Mouse (Mus musculus) macrophage (primary cell): Measurements from ENCODE around the gene Slc43a2. TPM values are rescaled to one million over a fixed set of nuclear protein-coding genes. Genes with fewer than 3 reads are reported as not detected.
"Not testable (repeated sequence)": the region's sequence is repeated elsewhere in the genome, so short reads cannot be mapped to it uniquely, and the experiment has no call there.

Source experiments
- H3K27ac ChIP-seq: fragments of 350-480 bp; formaldehyde crosslinking; 2 replicates; pipeline ENCODE4 v1.9.0; 2021
- H3K36me3 ChIP-seq: fragments of 350-480 bp; formaldehyde crosslinking; 2 replicates; pipeline ENCODE4 v1.9.0; 2021; ENCODE audit errors: inconsistent target
- H3K4me3 ChIP-seq: fragments of 350-480 bp; formaldehyde crosslinking; 2 replicates; pipeline ENCODE4 v1.9.0; 2021; ENCODE audit errors: inconsistent target
- H3K79me2 ChIP-seq: fragments of 350-480 bp; formaldehyde crosslinking; 2 replicates; pipeline ENCODE4 v1.9.0; 2021; ENCODE audit errors: inconsistent target
- WGBS: methylation state at CpG from one replicate; pipeline ENCODE4 v1.1.7; 2026; ENCODE audit warnings: inconsistent platforms; ENCODE audit not compliant: missing documents; 5-methylcytosine and 5-hydroxymethylcytosine counted together
- polyA plus RNA-seq: library from polyadenylated mRNA; stranded (reverse); fragments of 250-400 nt; gene quantifications from 3 replicates; pipeline ENCODE4 v1.2.4, GENCODE M21; 2018; ENCODE audit warnings: inconsistent platforms

The Slc43a2 gene
- polyA plus RNA-seq, 1 experiment from 2014 or later, result 359 TPM

DNA sequence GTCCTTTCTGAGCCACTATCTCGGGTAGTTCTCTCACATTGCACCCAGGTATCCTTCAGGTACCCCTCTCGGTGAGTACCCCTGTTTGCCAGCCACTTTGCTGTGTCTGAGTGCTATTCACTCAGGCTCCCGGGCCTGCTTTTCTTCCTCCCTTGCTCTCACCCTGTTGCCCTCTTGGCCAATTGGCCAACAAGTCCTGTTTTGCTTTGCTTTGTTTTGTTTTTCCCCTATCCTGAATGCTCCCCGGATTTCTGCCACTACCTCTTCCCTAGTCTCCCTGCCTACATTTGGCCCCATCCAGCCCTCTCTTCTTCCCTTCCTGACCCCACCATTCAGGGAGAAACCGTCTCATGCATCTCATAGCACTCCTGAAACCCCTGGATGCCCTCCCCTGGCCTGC lies 54.5 kb downstream of the Slc43a2 start:
- Histone ChIP-seq H3K27ac (no peak overlapping the region), H3K4me3 (no peak overlapping the region), H3K79me2 (peaks cover 28% of the 10 kb centered on the region), H3K36me3 (no peaks in the 10 kb centered on the region; the same call in 1 of the 2 replicates)
- WGBS, result 96% methylated on average over 5 of the region's 5 CpGs

GRCm38 (mm10) chr11:75586963-75587362 lies 55.5 kb downstream of the Slc43a2 start:
- Histone ChIP-seq H3K4me3 (no peak overlapping the region), H3K27ac (peak overlapping the region; percentile 67), H3K36me3 (no peaks in the 10 kb centered on the region; the same call in 1 of the 2 replicates), H3K79me2 (peaks cover 38% of the 10 kb centered on the region)
- 94% methylated on average over 5 of the region's 5 CpGs for WGBS

DNA sequence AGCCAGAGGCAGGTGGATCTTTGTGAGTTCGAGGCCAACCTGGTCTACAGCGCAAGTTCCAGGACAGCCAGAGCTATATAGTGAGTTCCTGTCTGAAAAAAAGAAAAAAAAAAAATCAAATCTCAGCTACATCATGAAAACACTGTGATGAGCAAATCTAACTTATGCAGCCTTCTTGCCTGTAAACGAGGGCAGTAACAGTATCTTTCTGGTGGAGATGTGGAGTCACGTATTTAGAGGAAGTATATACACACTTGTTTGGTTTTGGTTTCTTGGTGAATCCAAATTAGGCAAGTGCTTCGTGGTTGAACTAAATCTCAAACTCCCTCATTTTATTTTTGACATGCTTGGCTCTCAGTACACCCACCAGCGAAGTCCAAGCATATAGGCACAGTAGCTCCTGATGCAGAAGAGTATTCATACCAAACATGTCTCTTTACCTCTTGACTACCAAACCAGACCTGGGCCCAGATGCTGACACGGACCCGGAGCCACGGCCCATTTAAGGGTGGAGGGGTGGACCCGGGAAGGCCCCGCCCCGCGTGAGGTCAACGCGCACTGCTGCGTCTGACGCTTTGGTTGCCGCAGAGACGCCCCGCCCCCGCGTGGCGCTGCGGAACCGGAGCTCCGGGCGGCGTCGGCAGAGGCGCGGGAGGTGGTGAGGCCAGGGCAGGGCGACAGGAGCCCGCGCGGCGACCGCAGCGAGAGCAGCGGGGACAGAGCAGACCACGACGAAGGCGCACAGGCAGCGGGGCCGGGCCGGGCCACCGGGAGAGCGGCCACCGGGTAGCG lies 56.2 kb downstream of the Slc43a2 start, which contains the start of gene Pitpna:
TSS of gene Pitpna (plus strand) at position 605 of the 792 bp plus-strand sequence.
- 4% methylated on average over 49 of the region's 49 CpGs for WGBS
- Histone ChIP-seq H3K36me3 (no peaks in the 10 kb centered on the region; the same call in 1 of the 2 replicates), H3K27ac (peak within 1 kb of the TSS; percentile 83), H3K4me3 (peak within 1 kb of the TSS; percentile 95), H3K79me2 (peaks cover 45% of the 10 kb centered on the region)

DNA sequence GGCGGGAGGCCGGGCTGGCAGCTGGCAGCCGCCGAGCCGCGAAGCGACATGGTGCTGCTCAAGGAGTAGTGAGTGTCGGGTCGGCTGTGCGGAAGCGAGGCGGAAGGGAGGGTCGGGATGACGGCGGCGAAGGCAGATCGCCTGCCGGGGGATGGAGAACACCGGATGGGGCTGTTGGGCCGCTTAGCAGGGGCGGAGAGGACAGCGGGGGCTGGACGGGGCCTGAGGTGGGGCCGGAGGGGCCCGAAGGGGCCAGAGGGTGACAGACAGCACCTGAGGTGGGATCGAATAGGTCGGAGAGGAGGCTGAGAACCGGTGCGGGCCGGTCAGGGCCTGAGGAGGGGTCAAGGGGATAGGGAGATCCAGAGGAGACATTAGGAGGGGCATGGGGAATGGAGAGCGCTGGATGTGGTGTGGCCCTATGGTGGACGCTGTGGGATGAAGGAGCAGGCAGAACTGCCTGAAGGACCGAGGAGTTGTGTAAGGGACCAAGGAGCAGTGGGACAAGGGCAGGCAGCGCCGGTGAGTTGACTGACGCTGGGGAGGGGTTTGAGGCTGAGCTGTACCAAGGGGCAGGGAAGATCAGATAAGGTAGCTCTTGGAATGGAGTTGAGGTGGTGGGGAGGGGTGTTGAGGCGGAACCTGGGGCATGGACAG lies 56.9 kb downstream of the Slc43a2 start:
- 1% methylated on average over 29 of the region's 37 CpGs for WGBS
- Histone ChIP-seq H3K36me3 (no peaks in the 10 kb centered on the region; the same call in 1 of the 2 replicates), H3K27ac (peak overlapping the region; percentile 83)

DNA sequence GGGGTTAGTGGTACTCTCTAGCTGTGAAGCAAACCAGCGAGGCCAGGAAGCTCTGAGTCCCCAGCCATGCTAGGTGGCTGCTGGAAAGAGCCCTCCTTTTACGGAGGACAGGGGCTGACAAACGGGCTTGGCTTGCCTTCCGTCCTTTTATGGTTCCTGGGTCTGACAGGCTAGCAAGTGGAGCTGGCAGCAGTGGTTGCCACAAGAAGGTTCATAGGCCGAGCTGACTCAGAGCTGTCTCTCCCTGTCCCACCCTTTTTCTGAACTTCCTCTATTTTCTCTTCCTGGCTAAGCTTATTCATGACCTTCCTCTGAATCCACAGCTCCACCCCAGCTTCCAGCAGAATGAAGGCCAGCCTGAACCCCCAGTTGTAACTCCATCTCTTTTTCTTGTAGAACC lies 61.1 kb downstream of the Slc43a2 start:
- Histone ChIP-seq H3K79me2 (peaks cover 95% of the 10 kb centered on the region), H3K36me3 (peaks cover 4% of the 10 kb centered on the region), H3K27ac (peak overlapping the region; percentile 93), H3K4me3 (no peak overlapping the region)
- 2% methylated on average over 5 of the region's 5 CpGs for WGBS

More for the DNA sequence above, 56.9 kb downstream of the Slc43a2 start:
- H3K4me3 ChIP-seq, result peak overlapping the region; percentile 95
- H3K79me2 ChIP-seq, result peaks cover 53% of the 10 kb centered on the region

DNA sequence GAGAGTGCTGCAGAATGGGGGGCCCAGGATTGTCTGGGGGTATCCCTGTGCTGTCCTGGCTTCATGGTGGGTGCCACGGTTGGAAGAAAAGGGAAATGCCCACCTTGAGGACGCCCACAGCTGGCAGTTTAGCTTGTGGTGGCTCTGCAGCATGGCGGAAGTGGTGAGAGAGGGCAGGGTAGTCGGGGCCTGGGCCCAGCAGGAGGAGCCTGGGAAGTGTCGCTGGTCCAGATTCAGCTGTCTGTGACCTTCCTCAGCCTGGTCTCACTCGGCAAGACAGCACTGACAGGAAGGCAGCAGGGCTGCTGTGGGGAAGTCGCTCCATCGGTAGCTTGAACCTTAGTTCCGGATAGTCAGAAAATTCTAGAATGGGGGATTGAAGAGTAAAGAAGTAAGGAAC lies 62.9 kb downstream of the Slc43a2 start:
- 5% methylated on average over 9 of the region's 9 CpGs for WGBS
- Histone ChIP-seq H3K4me3 (no peak overlapping the region), H3K36me3 (peaks cover 22% of the 10 kb centered on the region), H3K79me2 (peaks cover 100% of the 10 kb centered on the region), H3K27ac (peak overlapping the region; percentile 93)

GRCm38 (mm10) chr11:75595404-75595803 lies 63.9 kb downstream of the Slc43a2 start:
- 61% methylated on average over 2 of the region's 2 CpGs for WGBS
- Histone ChIP-seq H3K36me3 (peaks cover 28% of the 10 kb centered on the region), H3K79me2 (peaks cover 98% of the 10 kb centered on the region), H3K4me3 (no peak overlapping the region), H3K27ac (peak overlapping the region; percentile 93)

GRCm38 (mm10) chr11:75595816-75596215 lies 64.3 kb downstream of the Slc43a2 start:
- Histone ChIP-seq H3K4me3 (no peak overlapping the region), H3K36me3 (peaks cover 32% of the 10 kb centered on the region), H3K79me2 (peaks cover 98% of the 10 kb centered on the region), H3K27ac (peak overlapping the region; percentile 93; the same call in 1 of the 2 replicates)
- WGBS, result 83% methylated on average over 7 of the region's 7 CpGs

GRCm38 (mm10) chr11:75596726-75597255 lies 65.3 kb downstream of the Slc43a2 start:
- Histone ChIP-seq H3K4me3 (no peak overlapping the region), H3K27ac (peak overlapping the region; percentile 93), H3K36me3 (peaks cover 36% of the 10 kb centered on the region), H3K79me2 (peaks cover 98% of the 10 kb centered on the region)
- WGBS, result 80% methylated on average over 3 of the region's 3 CpGs

DNA sequence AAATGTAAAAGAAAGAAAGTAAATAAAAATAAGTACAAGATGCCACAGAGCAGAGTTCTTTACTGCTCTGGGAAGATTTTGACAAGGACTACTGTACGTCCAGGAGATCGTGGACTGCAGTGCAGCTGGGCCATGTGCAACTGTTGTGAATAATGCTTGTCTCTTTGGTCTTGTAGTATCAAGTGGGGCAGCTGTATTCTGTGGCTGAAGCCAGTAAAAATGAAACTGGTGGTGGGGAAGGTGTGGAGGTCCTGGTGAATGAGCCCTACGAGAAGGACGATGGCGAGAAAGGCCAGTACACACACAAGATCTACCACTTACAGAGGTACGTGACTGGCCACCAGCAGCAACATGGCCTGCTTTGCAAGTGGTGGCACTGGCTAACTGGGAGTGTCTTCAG lies 66.5 kb downstream of the Slc43a2 start:
- WGBS, result 90% methylated on average over 6 of the region's 6 CpGs
- Histone ChIP-seq H3K27ac (no peak overlapping the region), H3K4me3 (no peak overlapping the region), H3K36me3 (peaks cover 47% of the 10 kb centered on the region), H3K79me2 (peaks cover 97% of the 10 kb centered on the region)

DNA sequence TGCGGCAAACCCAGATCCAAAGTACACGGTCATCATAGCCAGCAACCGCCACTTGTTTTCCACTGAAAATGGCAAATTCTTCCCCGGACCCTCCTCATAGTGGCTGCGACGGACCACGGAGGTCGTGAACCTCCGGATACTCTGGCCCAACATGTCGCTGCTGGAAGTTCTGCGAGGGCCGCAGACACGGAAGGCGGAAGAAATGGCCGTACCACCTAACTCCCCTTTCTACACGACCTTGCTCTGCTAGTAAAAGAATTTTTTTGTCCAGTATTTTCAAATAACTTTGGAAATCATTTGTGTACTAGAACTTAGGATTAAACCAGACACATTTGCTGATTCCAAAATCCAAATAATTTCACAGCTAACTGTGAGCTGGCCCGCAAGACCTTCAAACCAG lies 68.3 kb downstream of the Slc43a2 start:
- H3K4me3 ChIP-seq, H3K27ac ChIP-seq: not testable (repeated sequence)
- peaks cover 95% of the 10 kb centered on the region for H3K79me2 ChIP-seq
- H3K36me3 ChIP-seq, result peaks cover 63% of the 10 kb centered on the region
- 97% methylated on average over 7 of the region's 17 CpGs for WGBS

DNA sequence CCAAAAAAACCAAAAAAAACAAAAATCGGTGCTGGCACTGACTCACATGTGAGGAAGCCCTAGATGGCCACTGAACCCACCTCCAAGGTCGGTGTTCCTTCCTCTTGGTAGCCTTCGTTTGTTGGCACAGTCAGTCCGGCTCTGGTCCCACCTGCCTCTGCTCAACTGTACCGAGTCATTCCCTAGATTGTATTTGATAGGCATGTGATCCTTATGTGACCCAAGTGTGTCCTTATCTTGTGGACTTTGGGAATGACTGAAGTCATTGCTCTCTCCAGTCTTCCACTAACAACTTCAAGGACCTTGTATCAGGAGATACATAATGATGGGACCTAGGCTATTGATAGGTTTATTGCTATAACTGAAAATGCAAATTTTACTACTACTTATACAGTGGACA lies 73.3 kb downstream of the Slc43a2 start:
- peaks cover 67% of the 10 kb centered on the region for H3K79me2 ChIP-seq
- H3K4me3 ChIP-seq, result no peak overlapping the region
- no peak overlapping the region for H3K27ac ChIP-seq
- peaks cover 85% of the 10 kb centered on the region for H3K36me3 ChIP-seq
- 64% methylated on average over 5 of the region's 5 CpGs for WGBS

GRCm38 (mm10) chr11:75605318-75605717 lies 73.8 kb downstream of the Slc43a2 start:
- no peak overlapping the region for H3K4me3 ChIP-seq
- H3K36me3 ChIP-seq, result peaks cover 85% of the 10 kb centered on the region
- H3K27ac ChIP-seq, result no peak overlapping the region
- WGBS, result 19% methylated on average over 1 of the region's 1 CpGs
- peaks cover 62% of the 10 kb centered on the region for H3K79me2 ChIP-seq

GRCm38 (mm10) chr11:75608776-75609175 lies 77.3 kb downstream of the Slc43a2 start:
- WGBS, result 92% methylated on average over 5 of the region's 5 CpGs
- Histone ChIP-seq H3K4me3 (no peak overlapping the region), H3K27ac (no peak overlapping the region), H3K79me2 (peaks cover 30% of the 10 kb centered on the region; the same call in 1 of the 2 replicates), H3K36me3 (peaks cover 93% of the 10 kb centered on the region)

- peaks cover 91% of the 10 kb centered on the region for H3K36me3 ChIP-seq
- H3K79me2 ChIP-seq, result peaks cover 19% of the 10 kb centered on the region; the same call in 1 of the 2 replicates
- no peak overlapping the region for H3K27ac ChIP-seq
- no peak overlapping the region for H3K4me3 ChIP-seq
- WGBS, result 100% methylated on average over 2 of the region's 2 CpGs
Measured at GRCm38 (mm10) chr11:75610021-75610420, 78.5 kb downstream of the Slc43a2 start.
